Mouse (Mus musculus) left cerebral cortex, postnatal 10 days (tissue): ENCODE data around the gene Abi3. TPM values are rescaled to one million over a fixed set of nuclear protein-coding genes. Genes with fewer than 3 reads are reported as not detected.

Experiments used
- DNase-seq, 2 experiments: peaks; one replicate each; pipeline ENCODE4 v3.0.0; 2021 to 2022; ENCODE audit warnings: low spot score in 2 of 2, mixed read lengths in 1 of 2; ENCODE audit errors: extremely low spot score in 1 of 2
- intact Hi-C: fragments of 180-260 bp; cut with DNase I; formaldehyde crosslinking; loops from one replicate; pipeline ENCODE4 v1.15.1; 2025
- total RNA-seq, 2 experiments: library from RNA; stranded (reverse); gene quantifications; 2 replicates each; pipeline ENCODE4 v1.2.3; 2021

Abi3 gene
- total RNA-seq, 2 experiments from 2014 or later: 5.1 to 5.8 TPM

- DNase-seq: no peak
- intact Hi-C loops: no loop called here
Observed at GRCm38 (mm10) chr11:95807884-95808283, 34.4 kb downstream of the Abi3 start.

- DNase-seq: no peak
- intact Hi-C loops: no loop called here
Observed at GRCm38 (mm10) chr11:95805527-95805926, 36.7 kb downstream of the Abi3 start.

GRCm38 (mm10) chr11:95805010-95805409, 37.3 kb downstream of the Abi3 start:
- DNase-seq: no peak
- intact Hi-C loops: no loop called here

GRCm38 (mm10) chr11:95795582-95795981, 46.7 kb downstream of the Abi3 start:
- intact Hi-C loops: no loop called here
- DNase-seq: no peak

GRCm38 (mm10) chr11:95794201-95794600, 48.1 kb downstream of the Abi3 start:
- intact Hi-C loops: no loop called here

GRCm38 (mm10) chr11:95792950-95793509, 49.2 kb downstream of the Abi3 start:
- intact Hi-C loops: no loop called here
- DNase-seq: no peak

More at GRCm38 (mm10) chr11:95794201-95794600, 48.1 kb downstream of the Abi3 start:
- DNase-seq: no peak

GRCm38 (mm10) chr11:95791787-95792186, 50.5 kb downstream of the Abi3 start:
- intact Hi-C loops: no loop called here
- DNase-seq: peak in 1 of 2 experiments; percentile 46

- intact Hi-C loops: no loop called here
Observed at GRCm38 (mm10) chr11:95789451-95789891, 52.8 kb downstream of the Abi3 start.

GRCm38 (mm10) chr11:95786511-95786910, 55.8 kb downstream of the Abi3 start:
- no peak for DNase-seq
- intact Hi-C loops: no loop called here

More at GRCm38 (mm10) chr11:95789451-95789891, 52.8 kb downstream of the Abi3 start:
- DNase-seq: no peak

GRCm38 (mm10) chr11:95785675-95786074, 56.6 kb downstream of the Abi3 start:
- intact Hi-C loops: no loop called here
- DNase-seq: no peak

GRCm38 (mm10) chr11:95783958-95784357, 58.3 kb downstream of the Abi3 start:
- intact Hi-C loops: no loop called here
- no peak for DNase-seq

GRCm38 (mm10) chr11:95783457-95783856, 58.8 kb downstream of the Abi3 start:
- intact Hi-C loops: no loop called here
- no peak for DNase-seq

GRCm38 (mm10) chr11:95781557-95781956, 60.7 kb downstream of the Abi3 start:
- DNase-seq: no peak
- intact Hi-C loops: no loop called here

GRCm38 (mm10) chr11:95780480-95780879, 61.8 kb downstream of the Abi3 start:
- intact Hi-C loops: no loop called here
- no peak for DNase-seq

Other genes with a start within 250 kb of the Abi3 start
- gene Phb, start 175.5 kb downstream of the Abi3 start, total RNA-seq: 100 to 1,000 TPM in 1 of 2 experiments, 10 to 100 TPM in 1; 88.3 to 104 TPM
- gene Zfp652, start 129.8 kb downstream of the Abi3 start, total RNA-seq: 10 to 100 TPM; 39.9 to 40.8 TPM
- 1 to 10 TPM; 1.1 to 1.3 TPM for gene B130006D01Rik, start 118.9 kb downstream of the Abi3 start, total RNA-seq
- 10 to 100 TPM; 15.4 TPM for gene Phospho1, start 18.0 kb downstream of the Abi3 start, total RNA-seq
- gene Gngt2, start 5.3 kb downstream of the Abi3 start, total RNA-seq: 1 to 10 TPM in 1 of 2 experiments, under 1 TPM in 1; 0.79 to 2.3 TPM
- not detected for gene B4galnt2, start 72.4 kb upstream of the Abi3 start, total RNA-seq
- gene Igf2bp1, start 163.5 kb upstream of the Abi3 start, total RNA-seq: under 1 TPM; 0.10 to 0.75 TPM
- gene Gip, start 182.1 kb upstream of the Abi3 start, total RNA-seq: not detected
- gene Snf8, start 192.4 kb upstream of the Abi3 start, total RNA-seq: 10 to 100 TPM; 87.1 to 96.3 TPM
- 10 to 100 TPM; 63.0 to 64.2 TPM for gene Ube2z, start 222.9 kb upstream of the Abi3 start, total RNA-seq
- gene Atp5g1, start 233.2 kb upstream of the Abi3 start, total RNA-seq: 100 to 1,000 TPM; 556 to 586 TPM